Mouse (Mus musculus): ENCODE results near the gene Nedd4. TPM values are rescaled to one million over a fixed set of nuclear protein-coding genes. Genes with fewer than 3 reads are reported as not detected.
A peak's percentile ranks its signal among the peaks of the same experiment; 100 is the strongest.

Nedd4 gene
- polyA plus RNA-seq, 1 experiment from 2014 or later: 643 TPM

GRCm38 (mm10) chr9:72757143-72757542 is 95.0 kb downstream of the Nedd4 start:
- no peak for DNase-seq (ENCODE audit: extremely low spot score, low spot score)
- H3K27me3 ChIP-seq (ENCODE audit: poor library complexity, severe bottlenecking): no peaks in the 10 kb centered on the region
- no peak overlapping the region for H3K4me3 ChIP-seq
- WGBS: 92% methylated on average over 5 of the region's 5 CpGs
- H3K4me1 ChIP-seq: peaks cover 37% of the 10 kb centered on the region
- H3K27ac ChIP-seq: no peak overlapping the region
- H3K9me3 ChIP-seq: no peaks in the 10 kb centered on the region
- H3K36me3 ChIP-seq (replicated peaks): no peaks in the 10 kb centered on the region

GRCm38 (mm10) chr9:72758705-72759131 is 96.6 kb downstream of the Nedd4 start:
- Histone ChIP-seq H3K36me3 (replicated peaks) (no peaks in the 10 kb centered on the region), H3K9me3 (no peaks in the 10 kb centered on the region), H3K4me1 (peaks cover 34% of the 10 kb centered on the region), H3K4me3 (no peak overlapping the region), H3K27me3 (ENCODE audit: poor library complexity, severe bottlenecking) (no peaks in the 10 kb centered on the region), H3K27ac (no peak overlapping the region)
- WGBS: 62% methylated on average over 8 of the region's 8 CpGs
- DNase-seq (ENCODE audit: extremely low spot score, low spot score): no peak

- 36% methylated on average over 3 of the region's 3 CpGs for WGBS
- Histone ChIP-seq H3K4me1 (peaks cover 39% of the 10 kb centered on the region), H3K4me3 (no peak overlapping the region), H3K9me3 (no peaks in the 10 kb centered on the region), H3K36me3 (replicated peaks) (no peaks in the 10 kb centered on the region), H3K27me3 (ENCODE audit: poor library complexity, severe bottlenecking) (no peaks in the 10 kb centered on the region), H3K27ac (no peak overlapping the region; the same call in 1 of the 2 replicates)
- DNase-seq (ENCODE audit: extremely low spot score, low spot score): no peak
Measured at GRCm38 (mm10) chr9:72763050-72763718, 101.0 kb downstream of the Nedd4 start.

- whole genome bisulfite sequencing: 3% methylated on average over 17 of the region's 17 CpGs
- H3K4me3 ChIP-seq: peak overlapping the region; percentile 46
- peak overlapping the region; percentile 86 for H3K27ac ChIP-seq
- no peaks in the 10 kb centered on the region for H3K36me3 ChIP-seq (replicated peaks)
- peak; percentile 89 for DNase-seq (ENCODE audit: extremely low spot score, low spot score)
- no peaks in the 10 kb centered on the region for H3K9me3 ChIP-seq
- no peaks in the 10 kb centered on the region for H3K27me3 ChIP-seq (ENCODE audit: poor library complexity, severe bottlenecking)
- H3K4me1 ChIP-seq: peaks cover 31% of the 10 kb centered on the region
Measured at GRCm38 (mm10) chr9:72766789-72767349, 104.7 kb downstream of the Nedd4 start.

- H3K9me3 ChIP-seq: no peaks in the 10 kb centered on the region
- H3K27ac ChIP-seq: no peak overlapping the region
- WGBS: 97% methylated on average over 4 of the region's 4 CpGs
- H3K36me3 ChIP-seq (replicated peaks): no peaks in the 10 kb centered on the region
- no peak overlapping the region for H3K4me3 ChIP-seq
- no peaks in the 10 kb centered on the region for H3K27me3 ChIP-seq (ENCODE audit: poor library complexity, severe bottlenecking)
- no peak for DNase-seq (ENCODE audit: extremely low spot score, low spot score)
- peaks cover 15% of the 10 kb centered on the region for H3K4me1 ChIP-seq
Measured at GRCm38 (mm10) chr9:72775022-72775421, 112.9 kb downstream of the Nedd4 start.

- H3K27me3 ChIP-seq (ENCODE audit: poor library complexity, severe bottlenecking): no peaks in the 10 kb centered on the region; the same call in 1 of the 2 replicates
- no peak overlapping the region for H3K4me3 ChIP-seq
- H3K27ac ChIP-seq: no peak overlapping the region
- WGBS: 61% methylated on average over 11 of the region's 11 CpGs
- no peaks in the 10 kb centered on the region for H3K36me3 ChIP-seq (replicated peaks)
- no peak for DNase-seq (ENCODE audit: extremely low spot score, low spot score)
- peaks cover 39% of the 10 kb centered on the region for H3K4me1 ChIP-seq
- no peaks in the 10 kb centered on the region for H3K9me3 ChIP-seq
Measured at GRCm38 (mm10) chr9:72779004-72779403, 116.9 kb downstream of the Nedd4 start.

GRCm38 (mm10) chr9:72779733-72780132 is 117.6 kb downstream of the Nedd4 start:
- no peaks in the 10 kb centered on the region for H3K36me3 ChIP-seq (replicated peaks)
- H3K27ac ChIP-seq: peak overlapping the region; percentile 2; the same call in 1 of the 2 replicates
- no peak for DNase-seq (ENCODE audit: extremely low spot score, low spot score)
- 1% methylated on average over 4 of the region's 4 CpGs for WGBS
- H3K9me3 ChIP-seq: no peaks in the 10 kb centered on the region
- H3K4me1 ChIP-seq: peaks cover 36% of the 10 kb centered on the region
- H3K27me3 ChIP-seq (ENCODE audit: poor library complexity, severe bottlenecking): no peaks in the 10 kb centered on the region; the same call in 1 of the 2 replicates
- no peak overlapping the region for H3K4me3 ChIP-seq

- no peak overlapping the region; the same call in 1 of the 2 replicates for H3K27ac ChIP-seq
- H3K36me3 ChIP-seq (replicated peaks): no peaks in the 10 kb centered on the region
- DNase-seq (ENCODE audit: extremely low spot score, low spot score): no peak
- H3K4me1 ChIP-seq: peaks cover 36% of the 10 kb centered on the region
- no peaks in the 10 kb centered on the region for H3K9me3 ChIP-seq
- no peaks in the 10 kb centered on the region; the same call in 1 of the 2 replicates for H3K27me3 ChIP-seq (ENCODE audit: poor library complexity, severe bottlenecking)
- 50% methylated on average over 5 of the region's 5 CpGs for WGBS
- no peak overlapping the region for H3K4me3 ChIP-seq
Measured at GRCm38 (mm10) chr9:72780694-72781093, 118.5 kb downstream of the Nedd4 start.

- no peak for DNase-seq (ENCODE audit: extremely low spot score, low spot score)
- H3K36me3 ChIP-seq (replicated peaks): no peaks in the 10 kb centered on the region
- H3K27me3 ChIP-seq (ENCODE audit: poor library complexity, severe bottlenecking): no peaks in the 10 kb centered on the region; the same call in 1 of the 2 replicates
- peak overlapping the region; percentile 16; the same call in 1 of the 2 replicates for H3K27ac ChIP-seq
- peaks cover 36% of the 10 kb centered on the region for H3K4me1 ChIP-seq
- H3K9me3 ChIP-seq: no peaks in the 10 kb centered on the region
- 63% methylated on average over 4 of the region's 4 CpGs for WGBS
- H3K4me3 ChIP-seq: no peak overlapping the region
Measured at GRCm38 (mm10) chr9:72781466-72781865, 119.3 kb downstream of the Nedd4 start.

- H3K27ac ChIP-seq: no peak overlapping the region
- no peak overlapping the region for H3K4me3 ChIP-seq
- no peaks in the 10 kb centered on the region; the same call in 1 of the 2 replicates for H3K27me3 ChIP-seq (ENCODE audit: poor library complexity, severe bottlenecking)
- DNase-seq (ENCODE audit: extremely low spot score, low spot score): no peak
- peaks cover 36% of the 10 kb centered on the region for H3K4me1 ChIP-seq
- WGBS: 58% methylated on average over 8 of the region's 8 CpGs
- no peaks in the 10 kb centered on the region for H3K36me3 ChIP-seq (replicated peaks)
- H3K9me3 ChIP-seq: no peaks in the 10 kb centered on the region
Measured at GRCm38 (mm10) chr9:72782121-72782520, 120.0 kb downstream of the Nedd4 start.

- no peak overlapping the region for H3K4me3 ChIP-seq
- no peak for DNase-seq (ENCODE audit: extremely low spot score, low spot score)
- 84% methylated on average over 1 of the region's 1 CpGs for WGBS
- H3K4me1 ChIP-seq: peaks cover 28% of the 10 kb centered on the region
- no peak overlapping the region for H3K27ac ChIP-seq
- no peaks in the 10 kb centered on the region for H3K9me3 ChIP-seq
- no peaks in the 10 kb centered on the region for H3K36me3 ChIP-seq (replicated peaks)
- H3K27me3 ChIP-seq (ENCODE audit: poor library complexity, severe bottlenecking): no peaks in the 10 kb centered on the region
Measured at GRCm38 (mm10) chr9:72787732-72788131, 125.6 kb downstream of the Nedd4 start.

GRCm38 (mm10) chr9:72790530-72791212 is 128.5 kb downstream of the Nedd4 start:
- 52% methylated on average over 14 of the region's 14 CpGs for WGBS
- no peak for DNase-seq (ENCODE audit: extremely low spot score, low spot score)
- Histone ChIP-seq H3K9me3 (peaks cover 9% of the 10 kb centered on the region; the same call in 1 of the 2 replicates), H3K4me1 (peaks cover 29% of the 10 kb centered on the region), H3K4me3 (no peak overlapping the region), H3K27ac (peak overlapping the region; percentile 67; the same call in 1 of the 2 replicates), H3K27me3 (ENCODE audit: poor library complexity, severe bottlenecking) (no peaks in the 10 kb centered on the region), H3K36me3 (replicated peaks) (no peaks in the 10 kb centered on the region)

- Histone ChIP-seq H3K4me3 (peak overlapping the region; percentile 4; the same call in 1 of the 2 replicates), H3K27me3 (ENCODE audit: poor library complexity, severe bottlenecking) (no peaks in the 10 kb centered on the region), H3K36me3 (replicated peaks) (no peaks in the 10 kb centered on the region), H3K9me3 (peaks cover 9% of the 10 kb centered on the region; the same call in 1 of the 2 replicates), H3K4me1 (peaks cover 31% of the 10 kb centered on the region), H3K27ac (peak overlapping the region; percentile 67)
- WGBS: 48% methylated on average over 10 of the region's 10 CpGs
- no peak for DNase-seq (ENCODE audit: extremely low spot score, low spot score)
Measured at GRCm38 (mm10) chr9:72791213-72791582, 129.1 kb downstream of the Nedd4 start.

All from forebrain, embryonic 10.5 days (tissue).